Comparison of ENCODE assay signal across 21 mouse cellular contexts in the genomic region with DNA sequence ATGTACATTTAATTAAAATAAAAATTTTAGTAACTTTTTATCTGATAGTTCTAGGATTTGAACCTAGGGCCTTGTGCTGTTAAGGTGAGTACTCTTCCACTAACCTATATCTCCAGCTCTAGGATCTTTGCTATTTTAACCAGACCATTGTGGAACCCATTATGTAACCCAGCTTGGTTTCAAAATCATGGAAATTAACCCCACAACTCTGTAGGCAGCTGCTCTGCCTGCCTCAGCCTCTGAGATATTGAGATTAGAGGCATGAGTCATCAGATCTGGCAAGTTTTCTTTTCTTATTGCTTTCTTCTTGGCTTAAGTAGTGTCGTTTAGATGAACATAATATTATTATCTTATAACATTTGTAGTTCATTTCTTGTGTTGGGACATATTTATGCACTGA. TPM values are rescaled to one million over a fixed set of nuclear protein-coding genes. Genes with fewer than 3 reads are reported as not detected.
DNase-seq lines count a peak whose midpoint lies in the region; ATAC-seq and TF ChIP-seq lines count a peak whose summit lies in the region.
"Had no signal": no experiment of that assay in that cellular context is flagged by ENCODE, and none has a peak within 500 bp of the region (broad histone marks: within the 10 kb centered on the region; RNA-seq: fewer than 3 reads in every experiment).

No protein-coding gene starts in this region.

- ATAC-seq in granulocyte monocyte progenitor cell, adult 5-6 weeks (replicated peaks; ENCODE audit: poor library complexity, severe bottlenecking), result peak; percentile 77
- ATAC-seq: forebrain, embryonic 13.5 days; forebrain, postnatal 0 days; hindbrain, embryonic 16.5 days; inflammation-experienced regulatory T-cells, adult 6 months had no signal

- H3K36me3 ChIP-seq in C2C12 (ENCODE audit: control insufficient read depth, insufficient read depth), result no peaks in the 10 kb centered on the region
- H3K36me3 ChIP-seq in heart, adult 2 months (ENCODE audit: control insufficient read depth, insufficient read depth, low read length), result no peaks in the 10 kb centered on the region
- H3K36me3 ChIP-seq: embryonic facial prominence, embryonic 13.5 days; heart, embryonic 13.5 days; hindbrain, embryonic 12.5 days had no signal

- WGBS in heart, adult 2 months, result 32% methylated on average over 1 of the region's 1 CpGs

- no peaks in the 10 kb centered on the region for H3K27me3 ChIP-seq in C2C12 (ENCODE audit: control insufficient read depth, insufficient read depth, insufficient read length)
- no peaks in the 10 kb centered on the region for H3K27me3 ChIP-seq in heart, adult 2 months (ENCODE audit: control insufficient read depth, insufficient read depth, low read length)
- H3K27me3 ChIP-seq: CH12.LX; embryonic facial prominence, embryonic 13.5 days; forebrain, embryonic 13.5 days; heart, embryonic 13.5 days; hindbrain, embryonic 12.5 days had no signal

- TF ChIP-seq POLR2A in heart, adult 2 months (IDR thresholded peaks at IDR 0.05; ENCODE audit: insufficient read depth, low read depth, low read length), result no peak

- H3K9ac ChIP-seq in heart, adult 2 months (ENCODE audit: low read depth, low read length), result no peak overlapping the region
- H3K9ac ChIP-seq: embryonic facial prominence, embryonic 13.5 days; forebrain, embryonic 13.5 days; forebrain, postnatal 0 days; heart, embryonic 13.5 days; hindbrain, embryonic 12.5 days had no signal

- H3K4me1 ChIP-seq in heart, adult 2 months (ENCODE audit: control insufficient read depth, insufficient read depth, low read length), result no peaks in the 10 kb centered on the region
- H3K4me1 ChIP-seq: embryonic facial prominence, embryonic 13.5 days; forebrain, embryonic 13.5 days; heart, embryonic 13.5 days; hindbrain, embryonic 12.5 days had no signal

- no peak for TF ChIP-seq EP300 in heart, adult 2 months (IDR thresholded peaks at IDR 0.05; ENCODE audit: insufficient read depth, low read depth, low read length)

- H3ac ChIP-seq in C2C12 (ENCODE audit: control insufficient read depth, insufficient read length, low read depth), result no peak overlapping the region

- no peaks in the 10 kb centered on the region for H3K79me2 ChIP-seq in C2C12 (ENCODE audit: control insufficient read depth, insufficient read depth)
- H3K79me2 ChIP-seq in heart, adult 2 months (replicated peaks; ENCODE audit: control insufficient read depth, insufficient read depth, low read length), result no peaks in the 10 kb centered on the region

- DNase-seq in NIH3T3 (ENCODE audit: low read depth), result peak; percentile 44
- no peak for DNase-seq in retina, postnatal 1 day
- no peak for DNase-seq in heart, adult 2 months
- no peak for DNase-seq in kidney, adult 8-10 months
- DNase-seq in layer of hippocampus, adult 2 months (ENCODE audit: low spot score in 2 of 2), result no peak
- DNase-seq: adrenal gland, postnatal 10 days; cerebellum, adult 11-12 months; cerebellum, adult 9-10 months; cerebellum, postnatal 25 days; forebrain, postnatal 0 days; gastrocnemius, postnatal 14 days; heart, postnatal 36 days had no signal

- intact Hi-C loops in heart, adult 2 months (cut with DNase I), result no loop called here

- H3K27ac ChIP-seq in heart, adult 2 months, result no peak overlapping the region
- no peak overlapping the region for H3K27ac ChIP-seq in layer of hippocampus, adult 2 months
- H3K27ac ChIP-seq: embryonic facial prominence, embryonic 13.5 days; forebrain, embryonic 13.5 days; heart, embryonic 13.5 days; hindbrain, embryonic 12.5 days had no signal

- H3K4me3 ChIP-seq in C2C12 (ENCODE audit: insufficient read depth, poor library complexity, severe bottlenecking), result no peak overlapping the region
- no peak overlapping the region for H3K4me3 ChIP-seq in heart, adult 2 months
- no peak overlapping the region for H3K4me3 ChIP-seq in layer of hippocampus, adult 2 months
- H3K4me3 ChIP-seq: embryonic facial prominence, embryonic 13.5 days; forebrain, embryonic 13.5 days; heart, embryonic 13.5 days; hindbrain, embryonic 12.5 days had no signal

- H3K79me3 ChIP-seq in C2C12 (ENCODE audit: low read depth), result no peaks in the 10 kb centered on the region

- TF ChIP-seq CTCF in C2C12 (IDR thresholded peaks at IDR 0.05; ENCODE audit: control insufficient read depth, insufficient read depth, insufficient read length), result no peak
- TF ChIP-seq CTCF in heart, adult 2 months (IDR thresholded peaks at IDR 0.05), result no peak
- TF ChIP-seq CTCF in layer of hippocampus, adult 2 months (conservative IDR thresholded peaks at IDR 0.05), result no peak

TF ChIP-seq in C2C12, 6 proteins besides CTCF, POLR2A, EP300 and RAD21:
- no peak for TF ChIP-seq MAX (IDR thresholded peaks at IDR 0.05)
- TF ChIP-seq CEBPB (IDR thresholded peaks at IDR 0.05; ENCODE audit: low read depth), result peak; percentile 21
- peak; percentile 61 for TF ChIP-seq MYOD1 (IDR thresholded peaks at IDR 0.05; ENCODE audit: control insufficient read depth, insufficient read length, low read depth)
- no peak for TF ChIP-seq FOSL1 (IDR thresholded peaks at IDR 0.05; ENCODE audit: insufficient read depth, low read length, poor library complexity, severe bottlenecking)

RNA-seq across cellular contexts. Expression of gene Ggt7, which starts 6.3 kb away (rescaled TPM):
- polyA plus RNA-seq in C2C12 (2012; fragmentation: generic; extraction: Trizol), result 2.6 TPM
- not detected in 2 replicates for total RNA-seq in granulocyte monocyte progenitor cell, adult 5-6 weeks (2014; fragmentation: Nextera tagmentation)
- total RNA-seq in granulocyte monocyte progenitor cell, adult 5-6 weeks (2017), result not detected in 2 replicates
- total RNA-seq in heart, adult 2 months (2021), result under 1 TPM; 0.55 to 0.73 TPM
- 4.4 and 6.0 TPM in 2 replicates for polyA plus RNA-seq in heart, adult 2 months (2012; rRNA removed)
- total RNA-seq in layer of hippocampus, adult 2 months (2021), result 100 to 1,000 TPM; 114 to 124 TPM

RNA-seq across cellular contexts. Expression of gene Acss2, which starts 6.6 kb away (rescaled TPM):
- polyA plus RNA-seq in C2C12 (2012; fragmentation: generic; extraction: Trizol), result 3.1 TPM
- 4.1 and 5.6 TPM in 2 replicates for total RNA-seq in granulocyte monocyte progenitor cell, adult 5-6 weeks (2014; fragmentation: Nextera tagmentation)
- total RNA-seq in granulocyte monocyte progenitor cell, adult 5-6 weeks (2017), result 3.6 and 4.4 TPM in 2 replicates
- total RNA-seq in heart, adult 2 months (2021), result 10 to 100 TPM; 31.6 to 33.4 TPM
- 39.8 and 59.2 TPM in 2 replicates for polyA plus RNA-seq in heart, adult 2 months (2012; rRNA removed)
- 10 to 100 TPM; 62.6 to 70.8 TPM for total RNA-seq in layer of hippocampus, adult 2 months (2021)

RNA-seq across cellular contexts. Expression of gene Ncoa6, which starts 50.7 kb away (rescaled TPM):
- 9.4 TPM for polyA plus RNA-seq in C2C12 (2012; fragmentation: generic; extraction: Trizol)
- 59.4 and 61.0 TPM in 2 replicates for total RNA-seq in granulocyte monocyte progenitor cell, adult 5-6 weeks (2014; fragmentation: Nextera tagmentation)
- 14.2 and 15.8 TPM in 2 replicates for total RNA-seq in granulocyte monocyte progenitor cell, adult 5-6 weeks (2017)
- total RNA-seq in heart, adult 2 months (2021), result 10 to 100 TPM; 20.5 to 22.9 TPM
- 17.8 and 25.2 TPM in 2 replicates for polyA plus RNA-seq in heart, adult 2 months (2012; rRNA removed)
- 10 to 100 TPM; 70.4 to 76.3 TPM for total RNA-seq in layer of hippocampus, adult 2 months (2021)

Comparison
In these comparisons a context has a peak if more than half of its experiments do, and no peak if none do; other contexts are left out.
1. RNA of gene Ggt7, which starts 6.3 kb away (total RNA-seq): 114 to 124 TPM in layer of hippocampus, adult 2 months; 0.55 to 0.73 TPM in heart, adult 2 months and not detected in granulocyte monocyte progenitor cell, adult 5-6 weeks; every median in the first group is over 10 times any median in the second.
2. RNA of gene Acss2, which starts 6.6 kb away (total RNA-seq): 62.6 to 70.8 TPM in layer of hippocampus, adult 2 months and 31.6 to 33.4 TPM in heart, adult 2 months; 3.6 to 5.6 TPM in granulocyte monocyte progenitor cell, adult 5-6 weeks; every median in the first group is over 4 times any median in the second.